Mouse (Mus musculus) brown adipose tissue, adult 24 weeks (tissue): ENCODE measurements at regions not wholly inside any gene's neighbourhood (a gene's known extent, or its start where the extent isn't known, plus 50 kb on each side); places are given as distances from the start of the nearest gene placed in this dataset.

Source experiments
- H3K27ac ChIP-seq: fragments of 200-500 bp; replicated peaks from 2 replicates; pipeline ENCODE4 v1.5.1; 2012; ENCODE audit warnings: low read depth, mild to moderate bottlenecking, low read length
- H3K4me1 ChIP-seq: fragments of 200-500 bp; 2 replicates; pipeline ENCODE4 v1.6.1; 2012; ENCODE audit warnings: low read length, mixed read lengths; ENCODE audit not compliant: control insufficient read depth, insufficient read depth, insufficient read length
- H3K4me3 ChIP-seq: fragments of 200-500 bp; 2 replicates; pipeline ENCODE4 v1.5.1; 2012; ENCODE audit warnings: low read depth, mild to moderate bottlenecking, low read length, moderate library complexity; ENCODE audit not compliant: insufficient read depth

DNA sequence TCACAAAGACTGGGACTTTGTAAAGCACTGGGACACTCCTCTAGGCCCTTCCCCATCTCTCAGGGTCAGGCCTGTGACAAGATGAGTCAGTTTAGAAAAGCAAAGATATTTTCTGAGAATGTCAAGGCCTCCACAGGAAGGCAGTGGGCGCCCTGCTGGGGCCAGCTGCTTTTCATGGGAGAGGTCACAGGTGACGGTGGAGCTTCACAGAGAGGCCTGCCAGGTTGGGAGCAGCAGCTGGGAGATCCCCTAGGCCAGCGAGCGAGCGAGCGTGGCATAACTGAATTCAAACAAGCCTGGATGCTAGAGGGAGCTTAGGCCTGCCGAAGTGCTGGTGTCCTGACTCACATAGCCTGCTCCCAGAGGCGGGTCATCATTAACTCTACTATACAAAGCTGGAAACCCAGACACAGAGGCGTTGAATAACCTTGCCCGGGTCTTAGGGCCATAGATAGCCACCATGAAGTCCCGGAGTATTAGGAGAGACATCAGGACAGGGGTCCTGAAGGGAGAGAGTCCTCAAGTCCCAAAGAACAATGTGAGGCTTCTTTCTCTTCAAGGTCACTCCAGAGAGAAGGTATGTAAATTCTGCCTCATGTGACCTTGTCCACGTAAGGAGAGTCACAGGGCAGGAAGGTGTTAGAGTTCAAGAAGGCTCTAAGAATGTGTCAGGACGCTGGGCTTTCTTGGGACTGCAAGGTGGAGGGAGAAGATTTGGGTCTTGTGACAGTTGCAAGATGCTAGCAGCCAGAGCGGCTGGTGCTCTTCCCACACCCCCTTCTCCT is 174.3 kb upstream of the Sulf2 start:
- no peak overlapping the region for H3K27ac ChIP-seq
- H3K4me1 ChIP-seq = no peaks in the 10 kb centered on the region
- no peak overlapping the region for H3K4me3 ChIP-seq

GRCm38 (mm10) chr2:166326932-166327331 is 171.5 kb upstream of the Sulf2 start:
- H3K4me1 ChIP-seq = peaks cover 4% of the 10 kb centered on the region; the same call in 1 of the 2 replicates
- H3K4me3 ChIP-seq = no peak overlapping the region
- H3K27ac ChIP-seq = no peak overlapping the region

- peaks cover 7% of the 10 kb centered on the region; the same call in 1 of the 2 replicates for H3K4me1 ChIP-seq
- H3K27ac ChIP-seq = no peak overlapping the region
- H3K4me3 ChIP-seq = no peak overlapping the region
Observed at GRCm38 (mm10) chr2:166324954-166325353, 169.5 kb upstream of the Sulf2 start.

- Histone ChIP-seq H3K27ac (no peak overlapping the region), H3K4me1 (peaks cover 7% of the 10 kb centered on the region; the same call in 1 of the 2 replicates), H3K4me3 (no peak overlapping the region)
Observed at GRCm38 (mm10) chr2:166324439-166324838, 169.0 kb upstream of the Sulf2 start.

GRCm38 (mm10) chr2:166322668-166323043 is 167.2 kb upstream of the Sulf2 start:
- H3K4me1 ChIP-seq = peaks cover 7% of the 10 kb centered on the region; the same call in 1 of the 2 replicates
- H3K4me3 ChIP-seq = no peak overlapping the region
- no peak overlapping the region for H3K27ac ChIP-seq

- H3K4me3 ChIP-seq = no peak overlapping the region
- no peak overlapping the region for H3K27ac ChIP-seq
- peaks cover 7% of the 10 kb centered on the region; the same call in 1 of the 2 replicates for H3K4me1 ChIP-seq
Observed at GRCm38 (mm10) chr2:166321992-166322667, 166.7 kb upstream of the Sulf2 start.

GRCm38 (mm10) chr2:166316409-166316916 is 161.0 kb upstream of the Sulf2 start:
- H3K4me1 ChIP-seq = 0 out of 2 replicates have a peak, but pooled peaks cover 3% of the 10 kb centered on the region
- no peak overlapping the region for H3K27ac ChIP-seq
- H3K4me3 ChIP-seq = no peak overlapping the region

DNA sequence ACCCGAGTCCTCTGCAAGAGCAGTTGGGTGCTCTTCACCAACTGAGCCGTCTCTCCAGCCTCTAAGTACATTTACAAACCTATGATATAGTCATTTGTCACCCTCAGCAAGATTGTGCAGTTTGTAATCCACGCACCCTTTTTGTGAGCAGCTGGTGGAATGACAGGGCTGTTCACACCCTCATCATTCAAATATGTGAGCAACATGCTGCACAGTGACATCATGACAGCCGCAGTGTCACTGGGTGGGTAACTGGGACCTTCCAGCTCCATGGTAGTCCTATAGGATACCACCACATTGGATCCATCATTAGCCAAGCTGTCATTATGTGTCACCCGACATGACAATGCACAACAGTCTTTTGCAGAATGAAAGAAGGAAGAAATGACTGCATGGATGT is 155.0 kb upstream of the Sulf2 start:
- H3K4me3 ChIP-seq = no peak overlapping the region
- H3K27ac ChIP-seq = no peak overlapping the region
- H3K4me1 ChIP-seq = no peaks in the 10 kb centered on the region

- Histone ChIP-seq H3K4me3 (no peak overlapping the region), H3K4me1 (no peaks in the 10 kb centered on the region), H3K27ac (no peak overlapping the region)
Observed at GRCm38 (mm10) chr2:166309882-166310281, 154.4 kb upstream of the Sulf2 start.

GRCm38 (mm10) chr2:166307551-166307950 is 152.1 kb upstream of the Sulf2 start:
- no peak overlapping the region for H3K4me3 ChIP-seq
- no peaks in the 10 kb centered on the region for H3K4me1 ChIP-seq
- H3K27ac ChIP-seq = no peak overlapping the region

GRCm38 (mm10) chr2:166305044-166306002 is 149.9 kb upstream of the Sulf2 start:
- H3K4me3 ChIP-seq = no peak overlapping the region
- no peaks in the 10 kb centered on the region for H3K4me1 ChIP-seq
- no peak overlapping the region for H3K27ac ChIP-seq

DNA sequence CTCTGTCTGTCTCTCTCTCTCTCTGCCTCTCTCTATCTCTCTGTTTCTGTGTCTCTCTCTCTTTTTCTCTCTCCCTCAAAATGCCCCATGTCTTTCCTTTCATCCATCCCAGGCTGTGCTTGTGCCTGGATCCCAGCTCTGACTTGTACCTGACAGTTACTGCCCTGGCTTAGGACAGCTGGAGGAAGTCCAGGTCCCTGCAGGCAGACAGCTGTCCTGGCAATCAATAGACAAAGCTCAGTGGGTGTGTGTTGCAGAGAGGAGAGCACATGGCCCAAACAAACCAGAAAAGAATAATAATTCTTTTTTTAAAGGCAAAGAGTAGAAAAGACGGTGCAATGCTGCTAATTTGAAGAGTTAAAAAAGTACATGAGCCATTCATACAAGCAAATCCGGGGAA is 148.4 kb upstream of the Sulf2 start:
- no peak overlapping the region for H3K4me3 ChIP-seq
- no peak overlapping the region for H3K27ac ChIP-seq
- no peaks in the 10 kb centered on the region for H3K4me1 ChIP-seq

DNA sequence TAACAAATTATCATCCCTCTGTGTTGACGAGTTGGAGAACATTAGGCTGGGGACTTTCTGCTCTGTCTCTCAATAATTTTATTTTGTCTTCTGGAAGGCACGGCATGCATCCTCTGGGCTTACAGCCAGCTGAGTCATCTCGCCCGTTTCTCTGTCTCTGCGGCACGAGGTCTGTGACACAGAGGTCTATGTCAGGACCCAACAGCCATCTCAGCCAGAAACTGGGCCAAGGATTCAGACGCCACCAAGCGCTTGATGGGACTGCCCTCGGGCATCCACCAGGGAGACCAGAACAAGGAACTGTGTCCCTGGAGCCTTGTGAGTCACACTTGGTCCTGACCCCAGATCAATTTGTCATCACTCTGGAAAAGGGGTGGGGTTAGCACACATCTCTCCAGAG is 145.7 kb upstream of the Sulf2 start:
- H3K4me3 ChIP-seq = no peak overlapping the region
- H3K4me1 ChIP-seq = no peaks in the 10 kb centered on the region
- H3K27ac ChIP-seq = no peak overlapping the region

- no peak overlapping the region for H3K4me3 ChIP-seq
- no peak overlapping the region for H3K27ac ChIP-seq
- peaks cover 11% of the 10 kb centered on the region for H3K4me1 ChIP-seq
Observed at GRCm38 (mm10) chr2:166294672-166295071, 139.2 kb upstream of the Sulf2 start.

- Histone ChIP-seq H3K27ac (no peak overlapping the region), H3K4me1 (peaks cover 13% of the 10 kb centered on the region), H3K4me3 (no peak overlapping the region)
Observed at GRCm38 (mm10) chr2:166292987-166293386, 137.5 kb upstream of the Sulf2 start.
